Mouse (Mus musculus): ENCODE data around the gene Pias3.

DNA sequence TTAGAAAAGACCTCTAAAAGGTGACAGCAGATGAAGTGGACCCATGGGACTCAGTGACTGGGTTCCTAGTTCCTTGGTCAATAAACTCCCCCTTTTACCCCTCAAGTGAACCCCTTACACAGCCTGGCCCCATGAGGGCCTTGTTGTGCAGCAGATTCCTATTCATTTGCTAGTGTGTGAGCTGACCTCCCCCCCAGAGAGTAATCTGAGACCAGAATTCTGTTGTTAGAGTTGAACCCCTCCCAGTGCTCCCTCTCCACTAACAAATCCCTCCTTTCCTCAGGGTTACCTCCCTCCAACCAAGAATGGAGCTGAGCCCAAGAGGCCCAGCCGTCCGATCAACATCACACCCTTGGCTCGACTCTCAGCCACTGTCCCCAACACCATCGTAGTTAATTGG, 4.8 kb downstream of the Pias3 start:
- TF ChIP-seq GATA1 (IDR thresholded peaks at IDR 0.05; ENCODE audit: low read length) (no peak), TAL1 (IDR thresholded peaks at IDR 0.05; ENCODE audit: low read length) (no peak)

Measured in erythroblast, embryonic 14.5 days (primary cell).